In the genomic region with DNA sequence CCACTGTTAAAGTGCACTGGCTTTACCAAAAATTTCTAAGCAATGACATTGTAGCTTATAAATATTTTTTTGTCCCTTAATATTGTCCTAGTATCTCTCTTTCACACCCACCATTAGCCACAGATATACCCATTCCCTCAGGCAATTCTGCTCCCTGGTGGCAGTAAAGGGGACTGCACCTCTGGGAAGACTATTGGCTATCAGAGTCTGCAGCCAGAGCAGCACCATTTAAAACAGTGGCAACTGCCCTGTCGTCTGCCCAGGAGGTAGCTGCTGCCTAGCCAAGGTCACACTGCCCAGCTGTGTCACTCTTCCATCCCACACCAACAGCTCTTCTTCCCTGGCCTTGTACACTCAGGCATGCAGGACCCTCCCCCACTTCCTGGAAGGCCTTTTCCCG, we compare ENCODE assay signal across 9 mouse cellular contexts. TPM values are rescaled to one million over a fixed set of nuclear protein-coding genes. Genes with fewer than 3 reads are reported as not detected.
DNase-seq lines count a peak whose midpoint lies in the region; ATAC-seq lines count a peak whose summit lies in the region.
"Had no signal": no experiment of that assay in that cellular context is flagged by ENCODE, and none has a peak within 500 bp of the region (broad histone marks: within the 10 kb centered on the region; RNA-seq: fewer than 3 reads in every experiment).

No protein-coding gene starts in this region.

- H3K4me2 ChIP-seq in forebrain, embryonic 14.5 days (ENCODE audit: low read length) = no peak overlapping the region
- H3K4me2 ChIP-seq in forebrain, embryonic 12.5 days = no peak overlapping the region
- H3K4me2 ChIP-seq in embryonic facial prominence, embryonic 14.5 days (ENCODE audit: low read depth, low read length) = peak overlapping the region; percentile 52

- no peaks in the 10 kb centered on the region for H3K9me3 ChIP-seq in forebrain, embryonic 14.5 days (replicated peaks; ENCODE audit: control insufficient read depth, low read length)
- H3K9me3 ChIP-seq in forebrain, embryonic 12.5 days = no peaks in the 10 kb centered on the region
- H3K9me3 ChIP-seq in embryonic facial prominence, embryonic 14.5 days (ENCODE audit: control insufficient read depth, low read length) = no peaks in the 10 kb centered on the region

- H3K27me3 ChIP-seq in forebrain, embryonic 14.5 days (replicated peaks; ENCODE audit: control insufficient read depth, insufficient read depth, low read length) = no peaks in the 10 kb centered on the region
- peaks cover 14% of the 10 kb centered on the region; the same call in 1 of the 2 replicates for H3K27me3 ChIP-seq in forebrain, embryonic 12.5 days
- no peaks in the 10 kb centered on the region for H3K27me3 ChIP-seq in embryonic facial prominence, embryonic 14.5 days (replicated peaks; ENCODE audit: control insufficient read depth, insufficient read depth, low read length)
- H3K27me3 ChIP-seq in splenic B cell, adult 2 months (ENCODE audit: control insufficient read depth, insufficient read depth, low read length, poor library complexity, severe bottlenecking) = no peaks in the 10 kb centered on the region

- H3K36me3 ChIP-seq in forebrain, embryonic 14.5 days (ENCODE audit: control insufficient read depth, insufficient read depth, low read length) = no peaks in the 10 kb centered on the region
- H3K36me3 ChIP-seq in forebrain, embryonic 12.5 days (replicated peaks) = no peaks in the 10 kb centered on the region
- H3K36me3 ChIP-seq in embryonic facial prominence, embryonic 14.5 days (ENCODE audit: control insufficient read depth, insufficient read depth, low read length) = peaks cover 14% of the 10 kb centered on the region; the same call in 1 of the 2 replicates
- no peaks in the 10 kb centered on the region for H3K36me3 ChIP-seq in splenic B cell, adult 2 months (ENCODE audit: control insufficient read depth, insufficient read depth, low read length, poor library complexity, severe bottlenecking)

- WGBS in forebrain, embryonic 14.5 days = 59% methylated on average over 2 of the region's 2 CpGs
- 47% methylated on average over 2 of the region's 2 CpGs for WGBS in forebrain, embryonic 12.5 days
- whole genome bisulfite sequencing in embryonic facial prominence, embryonic 14.5 days = 50% methylated on average over 2 of the region's 2 CpGs

- no peak overlapping the region for H3K9ac ChIP-seq in forebrain, embryonic 14.5 days (ENCODE audit: low read length)
- no peak overlapping the region for H3K9ac ChIP-seq in forebrain, embryonic 12.5 days
- H3K9ac ChIP-seq in embryonic facial prominence, embryonic 14.5 days (ENCODE audit: low read depth, low read length) = peak overlapping the region; percentile 57

- peak; percentile 49 for DNase-seq in forebrain, embryonic 14.5 days (ENCODE audit: low spot score)
- DNase-seq in adrenal gland, adult 18-20 months (ENCODE audit: low spot score in 2 of 2) = peak; percentile 65 to 75
- DNase-seq in embryonic facial prominence, embryonic 14.5 days (ENCODE audit: low spot score) = peak; percentile 35
- DNase-seq in heart, postnatal 36 days = peak; percentile 79 to 90
- DNase-seq in layer of hippocampus, postnatal 25 days (ENCODE audit: extremely low spot score in 1 of 2, low spot score in 1 of 2) = peak; percentile 34 to 71
- DNase-seq in mesoderm, embryonic 11.5 days (ENCODE audit: low read depth, low spot score) = peak; percentile 46
- peak; percentile 81 for DNase-seq in splenic B cell, adult 2 months (ENCODE audit: low read depth, low spot score)

- intact Hi-C loops in heart, postnatal 36 days (cut with DNase I) = loop anchor here (1.0 to 2.0 kb wide), 3 partner anchors 78 to 192 kb away; no protein-coding TSS in a partner anchor

- H3K4me1 ChIP-seq in forebrain, embryonic 14.5 days (ENCODE audit: control insufficient read depth, insufficient read depth, low read length) = no peaks in the 10 kb centered on the region
- H3K4me1 ChIP-seq in forebrain, embryonic 12.5 days = no peaks in the 10 kb centered on the region
- peaks cover 16% of the 10 kb centered on the region; the same call in 1 of the 2 replicates for H3K4me1 ChIP-seq in embryonic facial prominence, embryonic 14.5 days (ENCODE audit: control insufficient read depth, insufficient read depth, low read length)

- ATAC-seq in forebrain, embryonic 14.5 days = no peak
- no peak for ATAC-seq in forebrain, embryonic 12.5 days (ENCODE audit: low FRiP score)
- 0 out of 2 replicates have a peak, but pooled peaks have one; percentile 8 for ATAC-seq in embryonic facial prominence, embryonic 14.5 days (ENCODE audit: low read depth)

- no peak overlapping the region for H3K4me3 ChIP-seq in forebrain, embryonic 14.5 days (ENCODE audit: low read depth, low read length)
- H3K4me3 ChIP-seq in forebrain, embryonic 12.5 days (replicated peaks) = no peak overlapping the region
- peak overlapping the region; percentile 29 for H3K4me3 ChIP-seq in embryonic facial prominence, embryonic 14.5 days (ENCODE audit: low read depth, low read length)

- no peak overlapping the region for H3K27ac ChIP-seq in forebrain, embryonic 14.5 days (ENCODE audit: low read depth, low read length)
- no peak overlapping the region for H3K27ac ChIP-seq in forebrain, embryonic 12.5 days
- peak overlapping the region; percentile 86 for H3K27ac ChIP-seq in embryonic facial prominence, embryonic 14.5 days (replicated peaks; ENCODE audit: low read depth, low read length)

RNA-seq across cellular contexts. Expression of a gene that starts 8.1 kb away (rescaled TPM):
- polyA plus RNA-seq in forebrain, embryonic 14.5 days (2014; fragmentation: Nextera tagmentation; extraction: Ambion mirVana) = 1.4 and 2.0 TPM in 2 replicates
- polyA plus RNA-seq in forebrain, embryonic 12.5 days (2016; fragmentation: Nextera tagmentation; extraction: Ambion mirVana) = 1.1 and 1.3 TPM in 2 replicates
- under 1 TPM; 0.30 to 0.38 TPM for total RNA-seq in adrenal gland, adult 18-20 months (2021)
- polyA plus RNA-seq in embryonic facial prominence, embryonic 14.5 days (2014; fragmentation: Nextera tagmentation; extraction: Ambion mirVana) = 14.7 and 18.2 TPM in 2 replicates
- not detected for total RNA-seq in heart, postnatal 36 days (2021)
- total RNA-seq in layer of hippocampus, postnatal 25 days (2021) = not detected
- total RNA-seq: left cerebral cortex, postnatal 36 days had no signal

RNA-seq across cellular contexts. Expression of a gene that starts 17.3 kb away (rescaled TPM):
- polyA plus RNA-seq in forebrain, embryonic 14.5 days (2014; fragmentation: Nextera tagmentation; extraction: Ambion mirVana) = 97.5 and 106 TPM in 2 replicates
- polyA plus RNA-seq in forebrain, embryonic 12.5 days (2016; fragmentation: Nextera tagmentation; extraction: Ambion mirVana) = 106 and 108 TPM in 2 replicates
- total RNA-seq in adrenal gland, adult 18-20 months (2021) = 10 to 100 TPM; 24.0 to 26.3 TPM
- polyA plus RNA-seq in embryonic facial prominence, embryonic 14.5 days (2014; fragmentation: Nextera tagmentation; extraction: Ambion mirVana) = 52.2 and 66.7 TPM in 2 replicates
- 10 to 100 TPM; 15.3 TPM for total RNA-seq in heart, postnatal 36 days (2021)
- total RNA-seq in layer of hippocampus, postnatal 25 days (2021) = 10 to 100 TPM; 47.0 to 50.4 TPM

RNA-seq across cellular contexts. Expression of a gene that starts 19.8 kb away (rescaled TPM):
- polyA plus RNA-seq in forebrain, embryonic 14.5 days (2014; fragmentation: Nextera tagmentation; extraction: Ambion mirVana) = 0.90 and 2.1 TPM in 2 replicates
- 0.87 and 0.94 TPM in 2 replicates for polyA plus RNA-seq in forebrain, embryonic 12.5 days (2016; fragmentation: Nextera tagmentation; extraction: Ambion mirVana)
- 1 to 10 TPM; 3.2 to 6.0 TPM for total RNA-seq in adrenal gland, adult 18-20 months (2021)
- 1.9 and 2.0 TPM in 2 replicates for polyA plus RNA-seq in embryonic facial prominence, embryonic 14.5 days (2014; fragmentation: Nextera tagmentation; extraction: Ambion mirVana)
- total RNA-seq in heart, postnatal 36 days (2021) = 10 to 100 TPM; 34.3 to 37.1 TPM
- 1 to 10 TPM in 1 of 2 experiments, under 1 TPM in 1; 0.89 to 1.3 TPM for total RNA-seq in layer of hippocampus, postnatal 25 days (2021)

RNA-seq across cellular contexts. Expression of a gene that starts 33.8 kb away (rescaled TPM):
- polyA plus RNA-seq in forebrain, embryonic 14.5 days (2014; fragmentation: Nextera tagmentation; extraction: Ambion mirVana) = 343 and 345 TPM in 2 replicates
- polyA plus RNA-seq in forebrain, embryonic 12.5 days (2016; fragmentation: Nextera tagmentation; extraction: Ambion mirVana) = 199 and 205 TPM in 2 replicates
- total RNA-seq in adrenal gland, adult 18-20 months (2021) = 100 to 1,000 TPM; 609 to 688 TPM
- polyA plus RNA-seq in embryonic facial prominence, embryonic 14.5 days (2014; fragmentation: Nextera tagmentation; extraction: Ambion mirVana) = 635 and 636 TPM in 2 replicates
- 100 to 1,000 TPM; 398 to 441 TPM for total RNA-seq in heart, postnatal 36 days (2021)
- total RNA-seq in layer of hippocampus, postnatal 25 days (2021) = 100 to 1,000 TPM; 489 to 524 TPM

Comparison
In these comparisons a context has a peak if more than half of its experiments do, and no peak if none do; other contexts are left out.
1. RNA of a gene that starts 19.8 kb away (total RNA-seq): 34.3 to 37.1 TPM in heart, postnatal 36 days; 3.2 to 6.0 TPM in adrenal gland, adult 18-20 months and 0.89 to 1.3 TPM in layer of hippocampus, postnatal 25 days; every median in the first group is over 4 times any median in the second.
2. Peak in every context shown above with its lines, with median percentiles within 50 percentile points of each other: DNase-seq.